Mouse (Mus musculus) midbrain, embryonic 15.5 days (tissue): ENCODE measurements around the gene Prkar1a. TPM values are rescaled to one million over a fixed set of nuclear protein-coding genes. Genes with fewer than 3 reads are reported as not detected.

Experiments
- ATAC-seq: fragments of 200-750 bp; cut with Nextera tagmentation; replicated peaks from 2 replicates; pipeline ENCODE4 v1.8.0; 2017; ENCODE audit warnings: moderate TSS enrichment
- H3K27ac ChIP-seq: fragments of 300-500 bp; sonication (generic); 2 replicates; pipeline ENCODE4 v1.5.1; 2015; ENCODE audit warnings: mild to moderate bottlenecking, inconsistent platforms
- H3K27me3 ChIP-seq: fragments of 300-500 bp; sonication (generic); replicated peaks from 2 replicates; pipeline ENCODE4 v1.6.1; 2015; ENCODE audit warnings: inconsistent platforms
- H3K36me3 ChIP-seq: fragments of 300-500 bp; sonication (generic); replicated peaks from 2 replicates; pipeline ENCODE4 v1.6.1; 2015; ENCODE audit warnings: inconsistent platforms
- H3K4me1 ChIP-seq: fragments of 300-500 bp; sonication (generic); 2 replicates; pipeline ENCODE4 v1.6.1; 2015; ENCODE audit warnings: inconsistent platforms
- H3K4me2 ChIP-seq: fragments of 300-500 bp; sonication (generic); 2 replicates; pipeline ENCODE4 v1.6.1; 2015; ENCODE audit warnings: inconsistent platforms, mild to moderate bottlenecking, moderate library complexity
- H3K4me3 ChIP-seq: fragments of 300-500 bp; sonication (generic); 2 replicates; pipeline ENCODE4 v1.5.1; 2015; ENCODE audit warnings: mild to moderate bottlenecking, inconsistent platforms
- H3K9ac ChIP-seq: fragments of 300-500 bp; sonication (generic); 2 replicates; pipeline ENCODE4 v1.6.1; 2015; ENCODE audit warnings: mild to moderate bottlenecking, inconsistent platforms
- H3K9me3 ChIP-seq: fragments of 300-500 bp; sonication (generic); 2 replicates; pipeline ENCODE4 v1.6.1; 2016; ENCODE audit warnings: inconsistent platforms
- WGBS: fragments of 180-500 bp; shearing (Covaris S2); methylation state at CpG from one replicate; pipeline ENCODE4 v1.1.7; 2015; ENCODE audit warnings: mixed read lengths; 5-methylcytosine and 5-hydroxymethylcytosine counted together
- polyA plus RNA-seq: library from polyadenylated mRNA; unstranded; fragments of >200 nt; fragmentation: Nextera tagmentation; extraction: Ambion mirVana; gene quantifications from 2 replicates; pipeline ENCODE4 v1.2.1, GENCODE M21; 2015

Gene Prkar1a
- polyA plus RNA-seq, 1 experiment from 2014 or later, result 512 TPM

DNA sequence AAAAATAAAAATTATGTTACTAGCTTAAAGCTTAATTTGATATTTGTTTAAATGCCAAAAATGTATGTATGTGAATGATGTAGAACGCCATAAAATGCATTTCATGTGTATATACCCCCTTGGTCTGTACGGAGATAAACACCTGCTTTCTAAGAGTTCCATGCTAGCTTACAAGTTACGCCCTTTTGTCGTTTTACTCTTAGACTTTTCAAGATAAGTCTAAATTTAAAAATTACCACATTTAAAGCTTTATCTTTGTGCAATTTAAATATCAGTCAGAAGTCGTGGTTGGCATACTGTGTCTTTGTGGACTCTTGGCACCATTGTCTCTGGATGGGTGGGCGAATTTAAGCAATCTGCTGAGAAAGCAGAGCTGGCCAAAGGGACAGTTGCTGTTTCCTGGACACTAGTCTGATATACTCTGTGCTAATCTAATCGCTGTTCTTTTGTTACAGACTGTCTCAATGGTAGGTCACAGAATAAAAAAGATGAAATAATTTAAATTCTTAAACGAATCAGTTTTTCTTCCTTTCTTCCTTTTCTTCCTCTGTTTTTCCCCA lies 20.0 kb downstream of the Prkar1a start:
- no peaks in the 10 kb centered on the region for H3K27me3 ChIP-seq
- no peak for ATAC-seq
- no peak overlapping the region for H3K9ac ChIP-seq
- WGBS, result 91% methylated on average over 8 of the region's 8 CpGs
- no peak overlapping the region for H3K27ac ChIP-seq
- H3K4me1 ChIP-seq, result no peaks in the 10 kb centered on the region
- H3K36me3 ChIP-seq, result peaks cover 45% of the 10 kb centered on the region
- H3K9me3 ChIP-seq, result no peaks in the 10 kb centered on the region
- H3K4me3 ChIP-seq, result no peak overlapping the region
- H3K4me2 ChIP-seq, result no peak overlapping the region

DNA sequence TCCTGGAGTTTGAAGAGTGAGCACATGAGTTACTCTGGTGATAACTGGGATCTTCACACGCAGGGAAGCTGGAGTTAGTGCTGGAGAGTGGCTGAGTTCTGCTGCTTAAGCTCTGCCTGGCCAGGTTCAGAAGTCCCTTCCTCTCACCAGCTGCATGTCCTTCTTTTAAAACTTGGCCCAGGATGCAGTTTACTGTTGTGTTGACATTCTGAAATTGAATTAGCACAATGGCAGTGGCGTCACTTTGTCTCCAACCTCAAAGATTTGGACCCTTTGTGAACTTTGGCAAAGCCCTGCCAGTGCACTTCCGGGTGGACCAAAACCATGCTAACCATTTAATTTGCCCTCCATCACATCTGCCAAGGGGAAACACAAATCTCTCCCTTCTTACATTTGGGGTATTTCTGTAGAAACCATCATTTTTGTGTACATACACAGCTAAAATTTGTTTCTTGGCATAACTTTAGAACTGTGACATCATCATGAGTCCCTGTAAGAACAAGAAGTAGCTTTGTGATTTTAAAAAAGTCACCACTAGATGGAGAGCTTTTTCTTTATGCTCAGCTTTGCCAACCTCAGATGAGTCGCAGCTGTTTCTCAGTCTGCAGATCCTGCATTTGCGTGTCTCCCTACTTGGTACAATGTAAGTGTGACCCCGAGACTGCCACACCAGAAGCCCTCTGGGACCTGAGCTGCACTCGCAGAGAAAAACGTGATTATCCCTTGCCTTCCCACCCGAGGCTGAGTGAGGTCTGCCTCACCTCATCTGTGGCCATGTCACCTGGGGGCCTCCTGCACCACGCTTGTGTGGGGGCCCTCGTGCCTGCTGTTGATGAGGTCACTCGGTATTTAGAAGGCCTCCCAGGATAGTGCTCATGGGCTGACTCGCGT lies 21.1 kb downstream of the Prkar1a start:
- no peak overlapping the region for H3K4me2 ChIP-seq
- no peak overlapping the region for H3K4me3 ChIP-seq
- no peak overlapping the region for H3K9ac ChIP-seq
- no peak overlapping the region for H3K27ac ChIP-seq
- 63% methylated on average over 14 of the region's 14 CpGs for WGBS
- H3K4me1 ChIP-seq, result no peaks in the 10 kb centered on the region
- peak; percentile 66 for ATAC-seq
- peaks cover 36% of the 10 kb centered on the region for H3K36me3 ChIP-seq
- H3K27me3 ChIP-seq, result no peaks in the 10 kb centered on the region
- no peaks in the 10 kb centered on the region for H3K9me3 ChIP-seq

DNA sequence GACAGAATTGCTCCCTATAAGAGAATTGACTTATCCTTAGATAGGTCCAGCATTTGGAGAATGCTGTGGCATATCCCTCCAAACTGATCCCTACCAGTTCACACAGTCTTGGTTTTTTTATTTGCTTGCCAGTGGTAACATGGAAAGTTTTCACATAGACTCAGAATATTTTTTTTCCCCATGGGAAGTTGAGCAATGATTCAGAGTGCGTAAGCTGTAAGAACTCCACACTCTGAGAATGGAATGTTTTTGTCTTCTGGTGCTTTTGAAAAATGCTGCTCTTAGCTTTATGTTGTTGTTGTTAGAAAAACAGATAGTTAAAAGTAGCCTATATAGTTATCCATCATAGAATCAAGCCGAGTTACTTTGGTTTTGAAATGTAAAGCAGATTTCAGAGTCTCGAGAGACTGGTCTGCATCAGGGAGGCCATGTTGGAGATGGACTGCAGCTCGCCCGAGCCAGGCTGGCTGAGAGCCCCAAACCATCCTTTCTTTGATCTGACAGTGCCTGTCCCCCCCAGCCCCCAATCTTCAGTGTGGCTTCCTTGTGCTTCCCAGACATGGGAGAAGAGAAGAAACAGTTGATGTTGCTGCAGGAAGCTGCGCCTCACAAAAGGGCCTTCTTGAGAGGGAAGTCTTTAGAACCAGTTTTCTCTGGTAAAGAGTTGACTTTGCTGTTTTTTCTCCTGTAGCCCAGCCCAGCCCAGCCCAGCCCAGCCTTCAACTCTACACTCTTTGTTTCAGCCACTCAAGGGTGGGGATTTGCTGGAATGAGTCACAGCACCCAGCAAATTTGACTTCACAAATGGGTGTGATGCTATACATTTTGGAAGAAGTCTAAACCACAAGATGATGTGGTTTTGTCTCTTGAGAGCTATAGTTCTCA lies 22.2 kb downstream of the Prkar1a start:
- H3K9ac ChIP-seq, result no peak overlapping the region
- no peak overlapping the region for H3K4me2 ChIP-seq
- H3K4me3 ChIP-seq, result no peak overlapping the region
- peaks cover 25% of the 10 kb centered on the region for H3K36me3 ChIP-seq
- ATAC-seq, result no peak
- no peaks in the 10 kb centered on the region for H3K9me3 ChIP-seq
- no peaks in the 10 kb centered on the region for H3K27me3 ChIP-seq
- WGBS, result 80% methylated on average over 6 of the region's 6 CpGs
- H3K4me1 ChIP-seq, result no peaks in the 10 kb centered on the region
- H3K27ac ChIP-seq, result no peak overlapping the region

DNA sequence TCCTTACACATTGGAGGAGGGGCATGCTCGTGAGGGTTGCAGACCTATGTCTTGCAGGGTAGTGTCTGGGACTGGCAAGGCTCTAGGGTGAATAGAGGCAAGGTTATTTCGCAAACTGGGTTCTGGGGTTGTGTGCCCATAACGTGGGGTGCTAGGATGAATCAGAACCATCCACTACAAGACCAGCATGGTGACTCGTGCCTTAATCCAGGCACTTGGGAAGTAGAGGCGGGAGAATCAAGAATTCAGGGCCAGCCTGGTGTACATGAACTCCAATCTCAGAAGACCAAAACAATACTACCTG lies 22.8 kb downstream of the Prkar1a start:
- peaks cover 19% of the 10 kb centered on the region for H3K36me3 ChIP-seq
- no peaks in the 10 kb centered on the region for H3K9me3 ChIP-seq
- H3K4me1 ChIP-seq, result no peaks in the 10 kb centered on the region
- 87% methylated on average over 5 of the region's 5 CpGs for WGBS
- H3K27ac ChIP-seq, result no peak overlapping the region
- H3K4me3 ChIP-seq, result no peak overlapping the region
- H3K27me3 ChIP-seq, result no peaks in the 10 kb centered on the region
- no peak overlapping the region for H3K9ac ChIP-seq
- ATAC-seq, result no peak
- no peak overlapping the region for H3K4me2 ChIP-seq

DNA sequence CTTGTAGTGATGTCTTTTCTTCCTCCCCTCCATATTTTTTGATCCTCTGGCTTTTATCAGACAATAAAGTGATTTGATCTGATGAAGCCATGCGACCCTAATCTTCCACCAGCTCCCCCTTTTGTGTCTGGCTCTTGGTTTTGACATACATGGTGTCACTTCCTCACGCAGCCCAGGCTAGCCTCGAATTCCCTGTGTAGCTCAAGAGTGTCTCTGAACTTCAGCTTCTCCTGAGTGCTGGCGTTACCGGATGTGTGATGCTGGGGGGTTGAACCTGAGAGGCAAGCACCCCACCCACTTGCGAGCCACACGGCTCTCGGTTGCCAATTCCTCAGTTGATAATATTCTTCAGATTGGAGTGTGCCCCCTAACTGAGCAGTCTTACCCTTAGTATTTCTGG lies 23.2 kb downstream of the Prkar1a start:
- Histone ChIP-seq H3K4me2 (no peak overlapping the region), H3K4me3 (no peak overlapping the region), H3K9me3 (no peaks in the 10 kb centered on the region), H3K36me3 (peaks cover 15% of the 10 kb centered on the region), H3K27ac (no peak overlapping the region), H3K9ac (no peak overlapping the region), H3K27me3 (no peaks in the 10 kb centered on the region), H3K4me1 (no peaks in the 10 kb centered on the region)
- whole genome bisulfite sequencing, result 90% methylated on average over 8 of the region's 8 CpGs
- ATAC-seq, result no peak

DNA sequence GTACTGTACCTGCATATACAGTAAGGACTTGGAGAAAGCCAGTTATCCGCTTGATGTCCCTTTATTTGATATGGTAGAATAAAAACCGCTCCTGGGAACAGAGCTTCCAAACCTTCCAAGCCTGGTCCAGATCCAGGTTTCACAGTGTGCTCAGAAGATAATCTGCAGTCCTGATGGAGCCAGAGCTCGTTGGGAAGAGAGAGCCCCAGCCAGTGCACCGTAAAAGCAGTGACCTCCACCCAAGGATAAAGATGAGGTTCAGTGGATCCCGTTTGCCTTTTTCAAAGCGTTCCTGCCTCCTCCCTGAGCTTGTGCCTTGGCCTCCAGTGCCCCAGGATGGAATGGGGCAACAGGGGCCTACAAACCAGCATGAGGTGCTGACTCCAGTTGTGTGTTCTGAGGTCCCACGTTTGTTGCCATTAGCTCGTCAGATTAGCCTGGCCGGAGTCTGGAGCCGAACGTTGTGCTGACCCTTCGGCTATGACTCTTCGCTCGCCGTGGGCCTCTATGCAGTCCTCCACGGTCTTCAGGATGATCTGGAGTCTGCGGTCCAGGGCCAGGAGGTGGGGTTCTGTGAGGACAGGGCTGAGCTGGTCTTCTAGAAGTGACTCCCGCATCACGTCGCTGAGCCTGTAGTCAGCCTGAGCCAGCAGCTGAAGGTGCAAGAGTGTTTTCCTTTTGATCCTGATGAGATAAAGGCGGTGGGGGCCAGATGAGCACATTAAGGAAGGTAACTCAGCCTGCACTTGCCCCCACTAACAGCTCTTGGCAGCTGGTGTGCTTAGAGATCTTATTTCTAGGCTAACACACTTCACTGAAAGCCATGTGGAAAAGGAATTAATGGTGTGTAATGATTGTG lies 23.9 kb downstream of the Prkar1a start:
- no peak overlapping the region for H3K9ac ChIP-seq

DNA sequence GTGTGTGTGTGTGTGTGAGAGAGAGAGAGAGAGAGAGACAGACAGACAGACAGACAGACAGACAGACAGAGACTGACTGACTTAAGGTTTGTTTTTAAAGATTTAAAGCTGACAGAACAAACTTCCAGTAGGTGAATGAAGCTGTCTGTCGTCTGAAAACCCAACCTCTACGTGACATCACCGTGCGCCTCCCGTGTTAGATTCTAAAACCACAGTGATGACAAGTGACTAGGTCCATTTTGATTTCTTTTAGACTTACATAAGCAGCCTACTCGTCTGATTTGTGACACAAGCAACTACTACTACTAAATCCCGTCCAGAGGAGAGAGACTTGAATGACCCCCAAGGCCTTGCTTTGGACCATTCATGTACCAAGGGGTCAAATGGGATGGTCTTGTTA lies 24.5 kb downstream of the Prkar1a start:
- Histone ChIP-seq H3K27me3 (no peaks in the 10 kb centered on the region), H3K27ac (no peak overlapping the region), H3K9ac (no peak overlapping the region), H3K4me3 (no peak overlapping the region), H3K36me3 (peaks cover 4% of the 10 kb centered on the region; the same call in 1 of the 2 replicates), H3K9me3 (no peaks in the 10 kb centered on the region), H3K4me1 (no peaks in the 10 kb centered on the region), H3K4me2 (no peak overlapping the region)
- ATAC-seq, result no peak
- WGBS, result 91% methylated on average over 7 of the region's 7 CpGs

More for the DNA sequence above, 23.9 kb downstream of the Prkar1a start:
- H3K9me3 ChIP-seq, result no peaks in the 10 kb centered on the region
- no peak overlapping the region for H3K27ac ChIP-seq
- WGBS, result 72% methylated on average over 21 of the region's 21 CpGs
- H3K4me3 ChIP-seq, result no peak overlapping the region
- H3K36me3 ChIP-seq, result peaks cover 8% of the 10 kb centered on the region; the same call in 1 of the 2 replicates
- H3K27me3 ChIP-seq, result no peaks in the 10 kb centered on the region
- no peak overlapping the region for H3K4me2 ChIP-seq
- ATAC-seq, result no peak
- H3K4me1 ChIP-seq, result no peaks in the 10 kb centered on the region

DNA sequence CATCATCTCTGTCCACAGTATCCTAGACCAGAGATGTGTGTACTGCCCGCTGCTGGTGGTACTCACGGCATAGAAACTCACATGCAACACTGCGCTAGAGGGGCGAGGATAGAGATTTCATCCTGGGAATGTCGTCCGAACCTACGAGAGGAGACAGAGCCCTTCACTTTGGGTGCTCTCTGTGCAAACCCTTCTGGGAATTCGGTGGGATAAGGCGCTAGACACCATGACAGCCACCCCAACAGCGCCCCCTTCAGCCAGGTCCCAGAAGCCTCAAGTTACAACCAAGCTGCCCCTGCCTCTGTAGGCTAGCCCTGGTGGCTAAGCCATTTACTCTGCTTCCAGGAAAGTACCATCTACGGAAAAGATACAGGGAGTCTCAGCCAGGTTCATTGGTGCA lies 25.3 kb downstream of the Prkar1a start:
- Histone ChIP-seq H3K36me3 (no peaks in the 10 kb centered on the region; the same call in 1 of the 2 replicates), H3K27ac (no peak overlapping the region), H3K4me1 (no peaks in the 10 kb centered on the region), H3K27me3 (no peaks in the 10 kb centered on the region), H3K9ac (no peak overlapping the region), H3K9me3 (no peaks in the 10 kb centered on the region), H3K4me2 (no peak overlapping the region), H3K4me3 (no peak overlapping the region)
- no peak for ATAC-seq
- 80% methylated on average over 11 of the region's 11 CpGs for WGBS

DNA sequence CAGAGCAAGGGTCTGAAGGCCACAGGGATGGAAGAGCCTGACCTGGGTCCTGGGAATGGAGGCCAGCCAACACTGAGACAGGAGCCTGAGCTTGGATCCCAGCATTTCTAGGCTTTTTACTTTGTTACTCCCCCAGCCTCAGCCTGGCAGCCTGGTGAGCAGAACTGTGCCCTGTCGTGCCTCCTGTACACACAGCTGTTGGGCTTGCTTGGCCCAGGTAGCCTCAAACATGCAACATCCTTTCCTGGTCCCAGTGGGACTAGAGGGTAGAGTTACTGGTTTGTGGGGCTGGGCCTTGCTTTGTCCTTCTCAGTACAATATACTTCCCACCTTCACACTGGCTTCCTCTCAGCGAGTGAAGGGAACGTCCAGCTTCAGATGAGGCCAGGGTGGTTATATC lies 26.0 kb downstream of the Prkar1a start:
- H3K4me1 ChIP-seq, result no peaks in the 10 kb centered on the region
- H3K4me3 ChIP-seq, result no peak overlapping the region
- no peaks in the 10 kb centered on the region for H3K9me3 ChIP-seq
- no peak for ATAC-seq
- 86% methylated on average over 3 of the region's 3 CpGs for WGBS
- no peaks in the 10 kb centered on the region for H3K27me3 ChIP-seq
- no peak overlapping the region for H3K27ac ChIP-seq
- H3K9ac ChIP-seq, result no peak overlapping the region
- H3K36me3 ChIP-seq, result no peaks in the 10 kb centered on the region
- no peak overlapping the region for H3K4me2 ChIP-seq

DNA sequence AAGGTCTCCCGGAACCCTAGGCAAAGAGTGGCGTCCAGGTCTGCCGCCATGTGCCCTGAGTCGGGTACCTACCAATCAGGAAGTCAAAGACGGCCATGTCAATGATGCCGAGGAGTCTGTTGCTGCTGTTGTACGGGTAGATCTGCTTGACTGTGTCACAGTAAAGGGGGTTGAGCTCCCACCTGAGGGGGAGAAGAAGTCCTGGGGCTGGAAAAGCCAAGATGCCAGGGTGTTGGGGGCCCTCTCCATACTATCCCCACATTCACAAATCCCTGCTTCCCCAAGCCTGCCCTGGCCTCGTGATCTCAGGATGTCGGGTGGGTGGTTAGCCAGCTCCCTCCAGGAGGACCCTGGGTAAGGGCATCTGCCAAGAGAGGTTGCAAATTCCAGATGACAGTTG lies 26.6 kb downstream of the Prkar1a start:
- ATAC-seq, result no peak
- no peaks in the 10 kb centered on the region for H3K4me1 ChIP-seq

DNA sequence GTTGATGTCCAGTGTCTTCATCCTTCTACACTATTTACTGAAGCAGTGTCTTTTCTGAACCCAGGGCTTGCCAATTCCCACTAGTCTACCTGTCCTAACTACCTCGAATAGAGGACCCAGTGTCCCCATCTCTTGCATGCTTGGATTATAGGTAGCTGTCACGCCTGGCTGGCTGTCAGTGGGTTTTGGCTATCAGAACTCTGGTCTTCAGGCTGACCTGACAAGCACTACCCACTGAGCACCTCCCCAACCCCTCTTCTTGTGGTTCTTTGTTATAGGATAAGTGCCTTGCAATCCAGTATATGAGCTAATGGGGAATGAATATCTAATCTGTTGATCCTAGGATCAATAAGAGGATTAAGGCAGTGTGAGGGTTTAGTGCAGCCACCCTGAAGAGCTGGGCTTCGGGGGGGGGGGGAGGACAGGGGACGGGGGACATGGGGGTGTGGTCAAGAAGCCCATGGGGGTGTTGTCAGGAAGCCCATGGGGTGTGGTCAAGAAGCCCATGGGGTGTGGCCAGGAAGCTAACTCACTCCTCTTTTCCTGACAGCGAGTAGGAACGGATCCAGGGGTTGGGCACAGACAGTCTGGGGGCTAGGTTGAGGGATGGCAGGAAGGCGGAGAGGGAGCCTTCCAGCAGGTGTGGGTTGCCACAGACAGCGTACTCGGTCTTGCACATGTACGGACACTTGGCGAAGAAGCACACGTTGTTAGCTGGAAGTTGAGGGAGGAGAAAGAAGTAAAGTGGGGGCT lies 27.6 kb downstream of the Prkar1a start:
- Histone ChIP-seq H3K9ac (no peak overlapping the region), H3K4me3 (no peak overlapping the region), H3K4me1 (no peaks in the 10 kb centered on the region), H3K27ac (no peak overlapping the region), H3K36me3 (no peaks in the 10 kb centered on the region), H3K27me3 (no peaks in the 10 kb centered on the region), H3K4me2 (no peak overlapping the region), H3K9me3 (no peaks in the 10 kb centered on the region)
- 52% methylated on average over 12 of the region's 12 CpGs for WGBS
- no peak for ATAC-seq

More for the DNA sequence above, 26.6 kb downstream of the Prkar1a start:
- H3K27me3 ChIP-seq, result no peaks in the 10 kb centered on the region
- no peak overlapping the region for H3K4me2 ChIP-seq
- H3K9ac ChIP-seq, result no peak overlapping the region
- H3K4me3 ChIP-seq, result no peak overlapping the region
- no peaks in the 10 kb centered on the region for H3K36me3 ChIP-seq
- WGBS, result 93% methylated on average over 9 of the region's 9 CpGs
- no peaks in the 10 kb centered on the region for H3K9me3 ChIP-seq
- H3K27ac ChIP-seq, result no peak overlapping the region
